In genomic region chr2:11672144-11672543, GRCm38 (mm10) we compare ENCODE assay signal across 14 mouse cellular contexts. TPM values are rescaled to one million over a fixed set of nuclear protein-coding genes. Genes with fewer than 3 reads are reported as not detected.
DNase-seq lines count a peak whose midpoint lies in the region; ATAC-seq and TF ChIP-seq lines count a peak whose summit lies in the region.
"Had no signal": no experiment of that assay in that cellular context is flagged by ENCODE, and none has a peak within 500 bp of the region (broad histone marks: within the 10 kb centered on the region; RNA-seq: fewer than 3 reads in every experiment).

No protein-coding gene starts in this region.

- ATAC-seq in kidney, postnatal 0 days (replicated peaks; ENCODE audit: low FRiP score, low read depth): no peak
- no peak for ATAC-seq in kidney, embryonic 15.5 days (replicated peaks; ENCODE audit: low FRiP score)
- peak; percentile 72 for ATAC-seq in activated CD4-positive, CD25-positive, alpha-beta regulatory T cell, adult 4 months
- no peak for ATAC-seq in hindbrain, embryonic 12.5 days (ENCODE audit: low FRiP score)
- ATAC-seq: intestine, embryonic 16.5 days had no signal

- no peaks in the 10 kb centered on the region for H3K4me1 ChIP-seq in kidney, postnatal 0 days (replicated peaks; ENCODE audit: insufficient read depth, low read length)
- H3K4me1 ChIP-seq in kidney, embryonic 15.5 days: no peaks in the 10 kb centered on the region
- no peaks in the 10 kb centered on the region for H3K4me1 ChIP-seq in small intestine, adult 2 months (ENCODE audit: control insufficient read depth, insufficient read depth, insufficient read length, low read length)
- H3K4me1 ChIP-seq in cerebellum, adult 2 months (ENCODE audit: control insufficient read depth, insufficient read depth, low read length): no peaks in the 10 kb centered on the region
- H3K4me1 ChIP-seq in hindbrain, embryonic 12.5 days: no peaks in the 10 kb centered on the region
- H3K4me1 ChIP-seq: embryonic facial prominence, embryonic 13.5 days; limb, embryonic 12.5 days had no signal

- H3K27me3 ChIP-seq in kidney, postnatal 0 days (ENCODE audit: insufficient read depth, low read length): no peaks in the 10 kb centered on the region
- no peaks in the 10 kb centered on the region for H3K27me3 ChIP-seq in kidney, embryonic 15.5 days
- H3K27me3 ChIP-seq in small intestine, adult 2 months (ENCODE audit: control insufficient read depth, insufficient read depth, low read length): no peaks in the 10 kb centered on the region; the same call in 1 of the 2 replicates
- H3K27me3 ChIP-seq in cerebellum, adult 2 months (ENCODE audit: control insufficient read depth, insufficient read depth, low read length): no peaks in the 10 kb centered on the region
- no peaks in the 10 kb centered on the region for H3K27me3 ChIP-seq in hindbrain, embryonic 12.5 days
- H3K27me3 ChIP-seq: embryonic facial prominence, embryonic 13.5 days; limb, embryonic 12.5 days had no signal

- no peaks in the 10 kb centered on the region for H3K36me3 ChIP-seq in kidney, postnatal 0 days (ENCODE audit: insufficient read depth, low read length)
- H3K36me3 ChIP-seq in kidney, embryonic 15.5 days: no peaks in the 10 kb centered on the region
- no peaks in the 10 kb centered on the region for H3K36me3 ChIP-seq in small intestine, adult 2 months (ENCODE audit: control insufficient read depth, insufficient read depth, low read length)
- no peaks in the 10 kb centered on the region for H3K36me3 ChIP-seq in hindbrain, embryonic 12.5 days
- H3K36me3 ChIP-seq: embryonic facial prominence, embryonic 13.5 days; limb, embryonic 12.5 days had no signal

- TF ChIP-seq CTCF in kidney, postnatal 0 days (IDR thresholded peaks at IDR 0.05; ENCODE audit: low read depth): peak; percentile 31; the same call in 1 of the 2 replicates
- TF ChIP-seq CTCF in small intestine, adult 2 months (IDR thresholded peaks at IDR 0.05; ENCODE audit: extremely low read depth, insufficient read length, insufficient replicate concordance, low read depth, low read length): peak; percentile 38; the same call in 1 of the 2 replicates
- no peak for TF ChIP-seq CTCF in cerebellum, adult 2 months (IDR thresholded peaks at IDR 0.05; ENCODE audit: borderline replicate concordance, insufficient read depth, low read depth, low read length)

- no peak overlapping the region for H3K27ac ChIP-seq in kidney, postnatal 0 days
- no peak overlapping the region for H3K27ac ChIP-seq in kidney, embryonic 15.5 days
- no peak overlapping the region for H3K27ac ChIP-seq in small intestine, adult 2 months (ENCODE audit: insufficient read depth, low read depth, low read length)
- no peak overlapping the region for H3K27ac ChIP-seq in cerebellum, adult 2 months (ENCODE audit: insufficient read depth, low read length)
- H3K27ac ChIP-seq in hindbrain, embryonic 12.5 days: no peak overlapping the region
- H3K27ac ChIP-seq: embryonic facial prominence, embryonic 13.5 days; limb, embryonic 12.5 days had no signal

- no peak overlapping the region for H3K4me3 ChIP-seq in kidney, postnatal 0 days (replicated peaks; ENCODE audit: low read depth, low read length)
- H3K4me3 ChIP-seq in kidney, embryonic 15.5 days (replicated peaks): no peak overlapping the region
- H3K4me3 ChIP-seq in small intestine, adult 2 months (ENCODE audit: low read depth, low read length): no peak overlapping the region
- H3K4me3 ChIP-seq in cerebellum, adult 2 months (replicated peaks; ENCODE audit: insufficient read depth, low read depth, low read length): no peak overlapping the region
- H3K4me3 ChIP-seq in hindbrain, embryonic 12.5 days: no peak overlapping the region
- H3K4me3 ChIP-seq: embryonic facial prominence, embryonic 13.5 days; limb, embryonic 12.5 days; myocyte had no signal

- TF ChIP-seq POLR2A in small intestine, adult 2 months (IDR thresholded peaks at IDR 0.05; ENCODE audit: low read depth, low read length): no peak
- no peak for TF ChIP-seq POLR2A in cerebellum, adult 2 months (IDR thresholded peaks at IDR 0.05; ENCODE audit: borderline replicate concordance, insufficient read depth, low read length)

- DNase-seq in kidney, postnatal 0 days (ENCODE audit: low spot score): no peak
- DNase-seq in CD8-positive naive resting alpha-beta T cell, adult 2 months (ENCODE audit: low read depth in 2 of 2, low spot score in 2 of 2): peak; percentile 57 to 63
- no peak for DNase-seq in cerebellum, adult 2 months
- DNase-seq in c-Kit-positive CD71-positive TER-119-positive erythroid progenitor cells, embryonic 14.5 days (ENCODE audit: low spot score): no peak
- DNase-seq: adrenal gland, postnatal 25 days; gastrocnemius, postnatal 36 days had no signal

- H3K9ac ChIP-seq in kidney, postnatal 0 days (ENCODE audit: low read depth, low read length): no peak overlapping the region
- no peak overlapping the region for H3K9ac ChIP-seq in kidney, embryonic 15.5 days
- H3K9ac ChIP-seq in hindbrain, embryonic 12.5 days: no peak overlapping the region
- H3K9ac ChIP-seq: embryonic facial prominence, embryonic 13.5 days; limb, embryonic 12.5 days had no signal

- no peak overlapping the region for H3K4me2 ChIP-seq in kidney, postnatal 0 days (ENCODE audit: low read length)
- H3K4me2 ChIP-seq in kidney, embryonic 15.5 days: no peak overlapping the region
- no peak overlapping the region for H3K4me2 ChIP-seq in hindbrain, embryonic 12.5 days (replicated peaks)
- H3K4me2 ChIP-seq: embryonic facial prominence, embryonic 13.5 days; limb, embryonic 12.5 days had no signal

- no peaks in the 10 kb centered on the region for H3K9me3 ChIP-seq in kidney, postnatal 0 days (replicated peaks; ENCODE audit: low read length)
- no peaks in the 10 kb centered on the region for H3K9me3 ChIP-seq in kidney, embryonic 15.5 days (replicated peaks)
- H3K9me3 ChIP-seq in hindbrain, embryonic 12.5 days (replicated peaks): no peaks in the 10 kb centered on the region
- H3K9me3 ChIP-seq: embryonic facial prominence, embryonic 13.5 days had no signal

- WGBS in kidney, postnatal 0 days: 27% methylated on average over 3 of the region's 3 CpGs
- 24% methylated on average over 3 of the region's 3 CpGs for WGBS in kidney, embryonic 15.5 days
- WGBS in small intestine, adult 2 months: 18% methylated on average over 3 of the region's 3 CpGs
- 26% methylated on average over 3 of the region's 3 CpGs for WGBS in cerebellum, adult 2 months
- WGBS in hindbrain, embryonic 12.5 days: 20% methylated on average over 3 of the region's 3 CpGs

RNA-seq across cellular contexts. Expression of gene Il2ra, which starts 29.5 kb away (rescaled TPM):
- polyA plus RNA-seq in kidney, postnatal 0 days (2015; fragmentation: Nextera tagmentation; extraction: Ambion mirVana): not detected in 2 replicates
- polyA plus RNA-seq in kidney, embryonic 15.5 days (2015; fragmentation: Nextera tagmentation; extraction: Ambion mirVana): not detected in 2 replicates
- 100 to 1,000 TPM; 305 to 312 TPM for polyA plus RNA-seq in activated CD4-positive, CD25-positive, alpha-beta regulatory T cell, adult 4 months (2017; shearing (Covaris generic))
- polyA plus RNA-seq in small intestine, adult 2 months (2012; rRNA removed): 0.11 and 0.33 TPM in 2 replicates
- polyA plus RNA-seq in cerebellum, adult 2 months (2012; rRNA removed): 0.22 and 0.28 TPM in 2 replicates
- not detected in 2 replicates for polyA plus RNA-seq in hindbrain, embryonic 12.5 days (2016; fragmentation: Nextera tagmentation; extraction: Ambion mirVana)
- polyA plus RNA-seq: embryonic facial prominence, embryonic 13.5 days; limb, embryonic 12.5 days; myocyte had no signal

RNA-seq across cellular contexts. Expression of gene Il15ra, which starts 32.9 kb away (rescaled TPM):
- polyA plus RNA-seq in kidney, postnatal 0 days (2015; fragmentation: Nextera tagmentation; extraction: Ambion mirVana): 4.1 and 4.3 TPM in 2 replicates
- 2.1 and 2.2 TPM in 2 replicates for polyA plus RNA-seq in kidney, embryonic 15.5 days (2015; fragmentation: Nextera tagmentation; extraction: Ambion mirVana)
- 10 to 100 TPM; 23.0 to 24.0 TPM for polyA plus RNA-seq in activated CD4-positive, CD25-positive, alpha-beta regulatory T cell, adult 4 months (2017; shearing (Covaris generic))
- polyA plus RNA-seq in small intestine, adult 2 months (2012; rRNA removed): 29.0 and 33.8 TPM in 2 replicates
- 11.1 and 16.5 TPM in 2 replicates for polyA plus RNA-seq in cerebellum, adult 2 months (2012; rRNA removed)
- polyA plus RNA-seq in hindbrain, embryonic 12.5 days (2016; fragmentation: Nextera tagmentation; extraction: Ambion mirVana): 0.68 and 0.74 TPM in 2 replicates

RNA-seq across cellular contexts. Expression of gene Gm17490, which starts 46.1 kb away (rescaled TPM):
- not detected in 2 replicates for polyA plus RNA-seq in kidney, postnatal 0 days (2015; fragmentation: Nextera tagmentation; extraction: Ambion mirVana)
- not detected in 2 replicates for polyA plus RNA-seq in kidney, embryonic 15.5 days (2015; fragmentation: Nextera tagmentation; extraction: Ambion mirVana)
- not detected for polyA plus RNA-seq in activated CD4-positive, CD25-positive, alpha-beta regulatory T cell, adult 4 months (2017; shearing (Covaris generic))
- not detected in 2 replicates for polyA plus RNA-seq in small intestine, adult 2 months (2012; rRNA removed)
- polyA plus RNA-seq in cerebellum, adult 2 months (2012; rRNA removed): not detected in 2 replicates
- not detected in 2 replicates for polyA plus RNA-seq in hindbrain, embryonic 12.5 days (2016; fragmentation: Nextera tagmentation; extraction: Ambion mirVana)
- polyA plus RNA-seq: embryonic facial prominence, embryonic 13.5 days; intestine, embryonic 16.5 days; limb, embryonic 12.5 days; myocyte had no signal

Comparison
In these comparisons a context has a peak if more than half of its experiments do, and no peak if none do; other contexts are left out.
1. DNase-seq: peak in CD8-positive naive resting alpha-beta T cell, adult 2 months (2 of 2); none in kidney, postnatal 0 days (single experiment), cerebellum, adult 2 months (0 of 2) and c-Kit-positive CD71-positive TER-119-positive erythroid progenitor cells, embryonic 14.5 days (single experiment).
2. RNA of gene Il2ra, which starts 29.5 kb away (polyA plus RNA-seq): 305 to 312 TPM in activated CD4-positive, CD25-positive, alpha-beta regulatory T cell, adult 4 months; 0.11 to 0.33 TPM in small intestine, adult 2 months, 0.22 to 0.28 TPM in cerebellum, adult 2 months, not detected in kidney, postnatal 0 days, not detected in kidney, embryonic 15.5 days and not detected in hindbrain, embryonic 12.5 days; every median in the first group is over 100 times any median in the second.